Mouse (Mus musculus) megakaryocyte, embryonic 14.5 days (primary cell): ENCODE results near the gene Bmx. TPM values are rescaled to one million over a fixed set of nuclear protein-coding genes. Genes with fewer than 3 reads are reported as not detected.

Source experiments
- H3K27me3 ChIP-seq: replicated peaks from 2 replicates; pipeline ENCODE3; 2012; ENCODE audit warnings: inconsistent platforms
- H3K36me3 ChIP-seq: replicated peaks from 2 replicates; pipeline ENCODE3; 2012; ENCODE audit warnings: low read length, inconsistent platforms, mixed read lengths
- H3K4me1 ChIP-seq: 2 replicates; pipeline ENCODE4 v1.6.1; 2012; ENCODE audit warnings: inconsistent platforms
- H3K4me3 ChIP-seq: replicated peaks from 2 replicates; pipeline ENCODE3; 2012; ENCODE audit warnings: moderate library complexity, mild to moderate bottlenecking, inconsistent platforms
- H3K9me3 ChIP-seq: 2 replicates; pipeline ENCODE4 v1.6.1; 2012; ENCODE audit warnings: inconsistent platforms
- FLI1 ChIP-seq: IDR thresholded peaks from 2 replicates; pipeline ENCODE4 v1.6.1; 2012; ENCODE audit warnings: low read length, inconsistent platforms, mixed read lengths
- GATA1 ChIP-seq: IDR thresholded peaks from 3 replicates; pipeline ENCODE4 v1.6.1; 2012; ENCODE audit warnings: mixed read lengths, low read length, inconsistent platforms, borderline replicate concordance
- polyA plus RNA-seq: library from polyadenylated mRNA; stranded (reverse); fragments of >175 nt; gene quantifications from 2 replicates; pipeline ENCODE4 v1.2.3, GENCODE M21; 2012; ENCODE audit warnings: low replicate concordance; ENCODE audit not compliant: insufficient read depth

Bmx gene
- polyA plus RNA-seq, 1 experiment: not detected

DNA sequence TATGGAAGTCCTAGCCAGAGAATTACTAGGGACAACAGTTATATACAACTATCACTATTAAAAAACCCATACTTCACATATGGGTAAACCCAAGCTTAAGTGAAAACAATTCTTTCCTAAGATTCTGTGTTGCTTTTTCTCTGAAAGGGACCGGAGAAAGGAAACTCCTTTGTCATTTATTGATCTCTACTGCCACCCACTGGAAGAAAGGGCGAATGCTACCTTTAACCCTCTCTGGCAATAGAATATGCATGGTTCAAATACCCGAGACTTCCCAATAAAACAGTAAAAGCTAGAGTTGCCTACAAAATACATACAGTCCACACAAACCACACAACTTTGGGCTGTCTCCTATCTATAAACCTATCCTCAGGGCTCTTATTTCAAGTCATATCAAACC lies 78.2 kb downstream of the Bmx start:
- TF ChIP-seq FLI1 (no peak), GATA1 (no peak)
- H3K36me3 ChIP-seq: no peaks in the 10 kb centered on the region
- H3K4me3 ChIP-seq: peak overlapping the region; percentile 23
- H3K27me3 ChIP-seq: peaks cover 9% of the 10 kb centered on the region
- no peaks in the 10 kb centered on the region for H3K4me1 ChIP-seq
- no peaks in the 10 kb centered on the region for H3K9me3 ChIP-seq

DNA sequence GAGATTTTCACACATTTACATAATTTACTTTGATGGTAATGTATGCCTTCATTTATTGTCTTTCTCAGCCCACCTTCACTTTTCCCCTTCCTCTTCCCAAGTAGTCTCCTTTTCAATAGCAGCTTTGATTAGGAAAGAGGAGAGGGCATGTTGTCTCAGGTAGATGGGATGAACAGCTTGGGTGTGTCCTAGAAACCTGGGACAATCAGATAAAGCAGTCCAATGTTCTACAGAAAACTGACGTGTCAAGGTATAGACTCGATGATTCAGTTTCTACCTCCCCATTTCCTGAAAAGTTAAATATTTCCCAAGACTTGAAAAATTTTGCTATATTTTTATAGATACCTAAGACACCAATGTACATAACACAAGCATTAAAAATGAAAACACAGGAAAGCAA lies 79.1 kb downstream of the Bmx start:
- peaks cover 11% of the 10 kb centered on the region for H3K27me3 ChIP-seq
- no peaks in the 10 kb centered on the region for H3K9me3 ChIP-seq
- H3K36me3 ChIP-seq: no peaks in the 10 kb centered on the region
- H3K4me3 ChIP-seq: no peak overlapping the region
- no peaks in the 10 kb centered on the region for H3K4me1 ChIP-seq
- no peak for TF ChIP-seq GATA1

DNA sequence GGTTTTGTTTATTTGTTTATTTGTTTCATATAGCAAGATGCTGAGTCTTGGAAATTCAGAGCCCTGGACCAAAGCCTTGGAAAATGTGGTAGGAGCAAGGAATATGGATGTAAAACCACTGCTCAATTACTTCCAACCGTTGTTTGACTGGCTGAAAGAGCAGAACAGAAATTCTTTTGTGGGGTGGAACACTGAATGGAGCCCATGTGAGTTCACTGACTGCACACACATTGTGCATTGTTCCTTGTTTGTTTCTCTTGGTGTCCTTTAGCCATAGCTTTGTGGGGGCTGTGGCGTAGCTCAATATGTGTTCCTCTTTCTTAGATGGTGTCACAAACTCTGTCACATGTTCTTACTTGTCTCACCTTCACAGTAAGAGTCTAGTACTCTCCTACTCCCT lies 82.2 kb downstream of the Bmx start:
- Histone ChIP-seq H3K4me1 (no peaks in the 10 kb centered on the region), H3K9me3 (no peaks in the 10 kb centered on the region), H3K4me3 (no peak overlapping the region), H3K27me3 (peaks cover 2% of the 10 kb centered on the region), H3K36me3 (no peaks in the 10 kb centered on the region)
- TF ChIP-seq GATA1: no peak
- TF ChIP-seq FLI1: no peak

DNA sequence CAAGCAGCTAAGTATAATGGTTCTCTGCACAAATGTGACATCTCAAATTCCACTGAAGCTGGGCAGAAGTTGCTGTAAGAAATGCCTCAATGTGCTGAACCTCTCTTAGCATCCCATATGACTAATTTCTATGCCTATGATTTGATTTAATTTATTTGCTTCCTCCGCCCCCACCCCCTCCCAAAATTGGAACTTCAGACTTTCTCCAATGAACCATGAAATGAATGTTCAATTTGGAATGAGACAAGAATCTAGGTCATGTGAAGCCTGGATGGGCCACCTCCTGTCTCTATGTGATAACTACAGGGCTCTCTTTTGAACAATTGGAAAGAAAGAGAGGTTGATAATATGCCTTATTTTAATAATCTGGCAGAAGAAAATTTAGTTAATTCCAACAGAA lies 82.7 kb downstream of the Bmx start:
- peaks cover 2% of the 10 kb centered on the region for H3K27me3 ChIP-seq
- H3K36me3 ChIP-seq: no peaks in the 10 kb centered on the region
- H3K9me3 ChIP-seq: no peaks in the 10 kb centered on the region
- H3K4me1 ChIP-seq: no peaks in the 10 kb centered on the region
- H3K4me3 ChIP-seq: no peak overlapping the region
- TF ChIP-seq FLI1 (no peak), GATA1 (no peak)

DNA sequence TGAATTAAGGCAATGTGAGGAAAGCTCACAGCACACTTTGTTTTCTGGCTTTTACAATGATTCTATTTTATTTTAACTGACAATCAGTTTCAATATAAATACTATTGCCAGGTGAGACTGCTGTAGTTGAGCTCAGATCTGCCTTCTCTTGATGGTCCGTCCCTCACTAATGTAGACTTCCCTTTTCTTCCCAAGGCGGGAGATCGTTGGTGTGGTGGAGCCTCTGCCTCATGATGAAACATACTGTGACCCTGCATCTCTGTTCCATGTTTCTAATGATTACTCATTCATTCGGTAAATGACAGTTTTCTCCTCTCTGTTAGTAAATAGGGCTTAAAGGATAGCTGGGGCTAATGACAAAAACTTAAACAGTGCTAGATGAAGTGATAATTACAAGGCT lies 84.1 kb downstream of the Bmx start:
- peaks cover 2% of the 10 kb centered on the region for H3K27me3 ChIP-seq
- no peaks in the 10 kb centered on the region for H3K36me3 ChIP-seq
- H3K9me3 ChIP-seq: no peaks in the 10 kb centered on the region
- no peaks in the 10 kb centered on the region for H3K4me1 ChIP-seq
- H3K4me3 ChIP-seq: no peak overlapping the region
- no peak for TF ChIP-seq FLI1
- no peak for TF ChIP-seq GATA1

DNA sequence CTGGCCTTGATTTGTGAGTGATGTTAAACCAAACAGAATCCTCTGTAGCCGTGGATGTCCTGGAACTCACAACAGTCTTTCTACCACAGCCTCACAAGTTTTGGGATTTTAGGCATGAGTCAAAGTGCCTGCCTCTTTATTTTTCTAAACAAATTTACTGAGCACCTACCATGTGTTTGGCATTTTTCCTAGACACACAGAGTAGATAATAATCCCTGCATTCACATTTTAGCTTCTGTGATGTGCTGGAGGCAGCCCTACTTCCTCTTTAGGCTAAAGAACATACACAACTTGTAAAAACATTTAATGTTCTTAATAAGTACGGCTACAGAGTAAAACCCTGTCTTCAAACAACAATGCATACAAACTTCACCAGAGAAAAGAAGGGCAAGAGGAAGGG lies 87.0 kb downstream of the Bmx start:
- no peaks in the 10 kb centered on the region for H3K9me3 ChIP-seq
- H3K36me3 ChIP-seq: no peaks in the 10 kb centered on the region
- peaks cover 4% of the 10 kb centered on the region for H3K27me3 ChIP-seq
- TF ChIP-seq FLI1 (no peak), GATA1 (no peak)
- H3K4me1 ChIP-seq: no peaks in the 10 kb centered on the region
- H3K4me3 ChIP-seq: no peak overlapping the region

DNA sequence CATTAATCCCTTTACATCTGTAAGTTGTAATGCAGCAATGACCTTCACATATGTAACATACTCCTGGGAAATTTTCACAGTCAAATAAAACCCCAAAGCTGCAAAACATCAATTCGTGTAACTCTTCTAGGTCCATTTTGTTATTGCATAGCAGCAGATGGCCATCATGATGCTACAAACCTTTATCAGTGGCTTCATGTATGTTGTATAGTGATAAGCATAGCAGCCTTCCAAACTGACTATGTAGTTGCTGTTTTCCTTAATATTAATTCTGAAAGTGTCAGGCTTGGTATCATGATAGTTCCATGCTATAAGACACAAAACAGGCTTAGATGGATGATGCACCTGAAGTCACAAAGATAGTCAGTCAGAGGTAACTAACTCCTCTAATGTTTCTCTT lies 93.3 kb downstream of the Bmx start:
- Histone ChIP-seq H3K36me3 (no peaks in the 10 kb centered on the region), H3K4me3 (no peak overlapping the region), H3K9me3 (no peaks in the 10 kb centered on the region), H3K4me1 (no peaks in the 10 kb centered on the region), H3K27me3 (peaks cover 3% of the 10 kb centered on the region)
- TF ChIP-seq FLI1 (no peak), GATA1 (no peak)

DNA sequence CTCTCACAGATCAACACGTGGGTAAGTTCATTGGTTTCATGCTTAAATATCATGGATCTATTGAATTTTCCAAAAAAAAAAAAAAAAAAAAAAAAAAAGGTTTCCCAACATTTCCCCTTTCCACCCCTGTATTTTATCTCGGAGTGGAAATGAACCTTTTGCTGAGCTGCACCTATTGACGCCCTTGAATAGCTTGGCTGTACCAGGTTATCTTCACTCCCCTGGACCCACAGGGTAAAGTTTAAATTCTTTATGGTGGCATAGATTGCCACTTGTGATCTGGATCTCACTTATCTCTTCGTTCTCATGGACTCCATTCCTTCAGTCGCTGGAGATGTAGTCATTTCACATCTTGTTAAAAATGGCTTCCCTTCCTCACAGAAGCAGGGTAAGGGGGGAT lies 103.4 kb downstream of the Bmx start:
- H3K27me3 ChIP-seq: peaks cover 3% of the 10 kb centered on the region
- no peaks in the 10 kb centered on the region for H3K4me1 ChIP-seq
- no peak for TF ChIP-seq FLI1
- no peak for TF ChIP-seq GATA1
- H3K4me3 ChIP-seq: no peak overlapping the region
- no peaks in the 10 kb centered on the region for H3K36me3 ChIP-seq
- H3K9me3 ChIP-seq: peaks cover 5% of the 10 kb centered on the region

DNA sequence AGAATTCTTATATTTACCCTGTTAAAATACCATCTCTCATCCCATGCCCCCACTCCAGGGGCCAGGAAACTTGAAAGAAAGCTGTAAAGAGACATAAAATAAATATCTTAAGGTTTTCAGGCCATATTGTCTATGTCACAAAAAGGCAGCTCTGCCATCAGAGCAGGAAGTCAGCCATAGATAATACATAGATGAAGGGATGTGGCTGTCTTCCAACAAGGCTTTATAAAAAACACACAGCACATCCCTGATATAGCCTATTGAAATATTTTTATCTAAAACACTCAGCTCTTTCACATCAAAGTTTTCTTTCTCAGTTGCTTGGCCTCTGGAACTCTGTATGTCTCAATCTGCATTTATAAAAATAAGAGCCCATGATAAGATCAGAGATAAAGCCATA lies 104.4 kb downstream of the Bmx start:
- H3K36me3 ChIP-seq: no peaks in the 10 kb centered on the region
- H3K4me3 ChIP-seq: no peak overlapping the region
- H3K9me3 ChIP-seq: peaks cover 5% of the 10 kb centered on the region
- TF ChIP-seq GATA1 (no peak), FLI1 (no peak)
- H3K4me1 ChIP-seq: no peaks in the 10 kb centered on the region
- H3K27me3 ChIP-seq: peaks cover 3% of the 10 kb centered on the region

DNA sequence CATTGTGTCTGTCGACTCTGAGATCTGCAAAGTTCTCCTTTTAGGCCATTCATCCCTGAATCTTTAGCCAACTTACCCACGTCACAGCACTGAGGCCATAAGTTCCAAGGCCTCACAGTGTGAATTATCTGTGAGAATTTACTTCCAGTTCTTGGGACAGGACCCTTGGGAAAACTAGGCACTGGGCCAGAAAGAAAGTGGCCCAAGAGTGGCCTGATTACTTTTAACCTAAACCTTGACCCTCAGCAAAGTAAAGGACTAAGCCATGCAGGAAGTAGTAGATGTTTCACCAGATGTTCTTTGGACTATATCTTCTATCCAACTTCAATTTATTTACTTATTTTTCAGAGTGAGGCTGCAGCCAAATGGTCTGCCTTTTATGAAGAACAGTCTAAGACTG lies 105.3 kb downstream of the Bmx start:
- peaks cover 5% of the 10 kb centered on the region for H3K9me3 ChIP-seq
- no peaks in the 10 kb centered on the region for H3K36me3 ChIP-seq
- H3K4me3 ChIP-seq: no peak overlapping the region
- TF ChIP-seq GATA1 (no peak), FLI1 (no peak)
- H3K4me1 ChIP-seq: no peaks in the 10 kb centered on the region
- H3K27me3 ChIP-seq: peaks cover 3% of the 10 kb centered on the region
